Mouse (Mus musculus): ENCODE results near the gene Cenpt. TPM values are rescaled to one million over a fixed set of nuclear protein-coding genes. Genes with fewer than 3 reads are reported as not detected.
A peak's percentile ranks its signal among the peaks of the same experiment; 100 is the strongest.

Gene Cenpt
- polyA plus RNA-seq, 1 experiment from 2014 or later, result 45.7 TPM

- Histone ChIP-seq H3K9ac (ENCODE audit: low read depth, low read length) (0 out of 2 replicates have a peak overlapping the region, but pooled peaks have one; percentile 28), H3K27me3 (ENCODE audit: control insufficient read depth, insufficient read depth, low read length) (no peaks in the 10 kb centered on the region), H3K27ac (ENCODE audit: low read depth, low read length) (peak overlapping the region; percentile 78), H3K4me2 (peak overlapping the region; percentile 2; the same call in 1 of the 2 replicates), H3K4me3 (ENCODE audit: low read depth, low read length) (no peak overlapping the region), H3K9me3 (replicated peaks; ENCODE audit: control insufficient read depth, low read length) (no peaks in the 10 kb centered on the region), H3K4me1 (ENCODE audit: control insufficient read depth, insufficient read depth, low read length) (peaks cover 5% of the 10 kb centered on the region), H3K36me3 (ENCODE audit: control insufficient read depth, insufficient read depth, low read length) (peaks cover 14% of the 10 kb centered on the region)
- peak; percentile 91 for ATAC-seq (replicated peaks; ENCODE audit: insufficient number of reproducible peaks, low FRiP score, low TSS enrichment)
- 93% methylated on average over 1 of the region's 1 CpGs for WGBS (ENCODE audit: insufficient replicate concordance)
These were observed 32.2 kb downstream of the Cenpt start for GRCm38 (mm10) chr8:105820925-105821324.

- ATAC-seq (replicated peaks; ENCODE audit: insufficient number of reproducible peaks, low FRiP score, low TSS enrichment), result no peak
- peak overlapping the region; percentile 35; the same call in 1 of the 2 replicates for H3K4me2 ChIP-seq
- WGBS (ENCODE audit: insufficient replicate concordance), result 78% methylated on average over 3 of the region's 3 CpGs
These were observed 33.4 kb downstream of the Cenpt start for GRCm38 (mm10) chr8:105819659-105820058.

GRCm38 (mm10) chr8:105813241-105813640, 39.8 kb downstream of the Cenpt start:
- 96% methylated on average over 6 of the region's 6 CpGs for WGBS (ENCODE audit: insufficient replicate concordance)
- no peak overlapping the region for H3K4me3 ChIP-seq (ENCODE audit: low read depth, low read length)
- no peaks in the 10 kb centered on the region for H3K9me3 ChIP-seq (replicated peaks; ENCODE audit: control insufficient read depth, low read length)
- H3K4me1 ChIP-seq (ENCODE audit: control insufficient read depth, insufficient read depth, low read length), result peaks cover 13% of the 10 kb centered on the region
- H3K27ac ChIP-seq (ENCODE audit: low read depth, low read length), result no peak overlapping the region
- ATAC-seq (replicated peaks; ENCODE audit: insufficient number of reproducible peaks, low FRiP score, low TSS enrichment), result no peak
- no peak overlapping the region for H3K9ac ChIP-seq (ENCODE audit: low read depth, low read length)
- no peaks in the 10 kb centered on the region for H3K36me3 ChIP-seq (ENCODE audit: control insufficient read depth, insufficient read depth, low read length)
- no peaks in the 10 kb centered on the region for H3K27me3 ChIP-seq (ENCODE audit: control insufficient read depth, insufficient read depth, low read length)
- H3K4me2 ChIP-seq, result no peak overlapping the region

More at GRCm38 (mm10) chr8:105819659-105820058, 33.4 kb downstream of the Cenpt start:
- Histone ChIP-seq H3K36me3 (ENCODE audit: control insufficient read depth, insufficient read depth, low read length) (peaks cover 14% of the 10 kb centered on the region), H3K27me3 (ENCODE audit: control insufficient read depth, insufficient read depth, low read length) (no peaks in the 10 kb centered on the region), H3K4me1 (ENCODE audit: control insufficient read depth, insufficient read depth, low read length) (peaks cover 2% of the 10 kb centered on the region; the same call in 1 of the 2 replicates), H3K27ac (ENCODE audit: low read depth, low read length) (0 out of 2 replicates have a peak overlapping the region, but pooled peaks have one; percentile 22), H3K9ac (ENCODE audit: low read depth, low read length) (no peak overlapping the region), H3K9me3 (replicated peaks; ENCODE audit: control insufficient read depth, low read length) (no peaks in the 10 kb centered on the region), H3K4me3 (ENCODE audit: low read depth, low read length) (no peak overlapping the region)

GRCm38 (mm10) chr8:105812511-105812910, 40.6 kb downstream of the Cenpt start:
- H3K27ac ChIP-seq (ENCODE audit: low read depth, low read length), result no peak overlapping the region
- no peaks in the 10 kb centered on the region for H3K9me3 ChIP-seq (replicated peaks; ENCODE audit: control insufficient read depth, low read length)
- H3K4me3 ChIP-seq (ENCODE audit: low read depth, low read length), result no peak overlapping the region
- no peak overlapping the region for H3K4me2 ChIP-seq
- H3K4me1 ChIP-seq (ENCODE audit: control insufficient read depth, insufficient read depth, low read length), result peaks cover 13% of the 10 kb centered on the region
- H3K9ac ChIP-seq (ENCODE audit: low read depth, low read length), result no peak overlapping the region
- ATAC-seq (replicated peaks; ENCODE audit: insufficient number of reproducible peaks, low FRiP score, low TSS enrichment), result no peak
- H3K36me3 ChIP-seq (ENCODE audit: control insufficient read depth, insufficient read depth, low read length), result no peaks in the 10 kb centered on the region
- H3K27me3 ChIP-seq (ENCODE audit: control insufficient read depth, insufficient read depth, low read length), result no peaks in the 10 kb centered on the region
- WGBS (ENCODE audit: insufficient replicate concordance), result 76% methylated on average over 5 of the region's 5 CpGs

GRCm38 (mm10) chr8:105811543-105811942, 41.5 kb downstream of the Cenpt start:
- H3K4me2 ChIP-seq, result no peak overlapping the region
- no peaks in the 10 kb centered on the region for H3K27me3 ChIP-seq (ENCODE audit: control insufficient read depth, insufficient read depth, low read length)
- no peaks in the 10 kb centered on the region for H3K36me3 ChIP-seq (ENCODE audit: control insufficient read depth, insufficient read depth, low read length)
- no peaks in the 10 kb centered on the region for H3K9me3 ChIP-seq (replicated peaks; ENCODE audit: control insufficient read depth, low read length)
- no peak overlapping the region for H3K9ac ChIP-seq (ENCODE audit: low read depth, low read length)
- H3K4me1 ChIP-seq (ENCODE audit: control insufficient read depth, insufficient read depth, low read length), result peaks cover 13% of the 10 kb centered on the region
- ATAC-seq (replicated peaks; ENCODE audit: insufficient number of reproducible peaks, low FRiP score, low TSS enrichment), result no peak
- H3K4me3 ChIP-seq (ENCODE audit: low read depth, low read length), result no peak overlapping the region
- WGBS (ENCODE audit: insufficient replicate concordance), result 55% methylated on average over 3 of the region's 3 CpGs
- no peak overlapping the region for H3K27ac ChIP-seq (ENCODE audit: low read depth, low read length)

- no peaks in the 10 kb centered on the region for H3K9me3 ChIP-seq (replicated peaks; ENCODE audit: control insufficient read depth, low read length)
- no peak overlapping the region for H3K9ac ChIP-seq (ENCODE audit: low read depth, low read length)
- H3K36me3 ChIP-seq (ENCODE audit: control insufficient read depth, insufficient read depth, low read length), result no peaks in the 10 kb centered on the region
- no peak overlapping the region for H3K27ac ChIP-seq (ENCODE audit: low read depth, low read length)
- H3K27me3 ChIP-seq (ENCODE audit: control insufficient read depth, insufficient read depth, low read length), result no peaks in the 10 kb centered on the region
- no peak overlapping the region for H3K4me2 ChIP-seq
- H3K4me1 ChIP-seq (ENCODE audit: control insufficient read depth, insufficient read depth, low read length), result peaks cover 13% of the 10 kb centered on the region
- ATAC-seq (replicated peaks; ENCODE audit: insufficient number of reproducible peaks, low FRiP score, low TSS enrichment), result no peak
- 68% methylated on average over 10 of the region's 10 CpGs for WGBS (ENCODE audit: insufficient replicate concordance)
- H3K4me3 ChIP-seq (ENCODE audit: low read depth, low read length), result no peak overlapping the region
These were observed 42.0 kb downstream of the Cenpt start for GRCm38 (mm10) chr8:105811061-105811460.

GRCm38 (mm10) chr8:105810245-105810786, 42.8 kb downstream of the Cenpt start:
- H3K9me3 ChIP-seq (replicated peaks; ENCODE audit: control insufficient read depth, low read length), result no peaks in the 10 kb centered on the region
- 0 out of 2 replicates have a peak overlapping the region, but pooled peaks have one; percentile 29 for H3K27ac ChIP-seq (ENCODE audit: low read depth, low read length)
- no peak overlapping the region for H3K4me2 ChIP-seq
- H3K4me3 ChIP-seq (ENCODE audit: low read depth, low read length), result no peak overlapping the region
- H3K36me3 ChIP-seq (ENCODE audit: control insufficient read depth, insufficient read depth, low read length), result no peaks in the 10 kb centered on the region
- 72% methylated on average over 6 of the region's 6 CpGs for WGBS (ENCODE audit: insufficient replicate concordance)
- no peak for ATAC-seq (replicated peaks; ENCODE audit: insufficient number of reproducible peaks, low FRiP score, low TSS enrichment)
- H3K27me3 ChIP-seq (ENCODE audit: control insufficient read depth, insufficient read depth, low read length), result no peaks in the 10 kb centered on the region
- H3K4me1 ChIP-seq (ENCODE audit: control insufficient read depth, insufficient read depth, low read length), result peaks cover 13% of the 10 kb centered on the region
- H3K9ac ChIP-seq (ENCODE audit: low read depth, low read length), result peak overlapping the region; percentile 34; the same call in 1 of the 2 replicates

GRCm38 (mm10) chr8:105808480-105808879, 44.6 kb downstream of the Cenpt start:
- Histone ChIP-seq H3K27me3 (ENCODE audit: control insufficient read depth, insufficient read depth, low read length) (no peaks in the 10 kb centered on the region), H3K4me3 (ENCODE audit: low read depth, low read length) (no peak overlapping the region), H3K9ac (ENCODE audit: low read depth, low read length) (no peak overlapping the region), H3K27ac (ENCODE audit: low read depth, low read length) (no peak overlapping the region), H3K9me3 (replicated peaks; ENCODE audit: control insufficient read depth, low read length) (no peaks in the 10 kb centered on the region), H3K36me3 (ENCODE audit: control insufficient read depth, insufficient read depth, low read length) (no peaks in the 10 kb centered on the region), H3K4me2 (no peak overlapping the region), H3K4me1 (ENCODE audit: control insufficient read depth, insufficient read depth, low read length) (peaks cover 13% of the 10 kb centered on the region)
- WGBS (ENCODE audit: insufficient replicate concordance), result 94% methylated on average over 2 of the region's 2 CpGs
- no peak for ATAC-seq (replicated peaks; ENCODE audit: insufficient number of reproducible peaks, low FRiP score, low TSS enrichment)

GRCm38 (mm10) chr8:105807766-105808165, 45.3 kb downstream of the Cenpt start:
- Histone ChIP-seq H3K4me2 (no peak overlapping the region), H3K4me3 (ENCODE audit: low read depth, low read length) (no peak overlapping the region), H3K9ac (ENCODE audit: low read depth, low read length) (no peak overlapping the region), H3K27me3 (ENCODE audit: control insufficient read depth, insufficient read depth, low read length) (no peaks in the 10 kb centered on the region), H3K9me3 (replicated peaks; ENCODE audit: control insufficient read depth, low read length) (no peaks in the 10 kb centered on the region), H3K27ac (ENCODE audit: low read depth, low read length) (no peak overlapping the region), H3K36me3 (ENCODE audit: control insufficient read depth, insufficient read depth, low read length) (no peaks in the 10 kb centered on the region), H3K4me1 (ENCODE audit: control insufficient read depth, insufficient read depth, low read length) (peaks cover 13% of the 10 kb centered on the region)
- no peak for ATAC-seq (replicated peaks; ENCODE audit: insufficient number of reproducible peaks, low FRiP score, low TSS enrichment)
- WGBS (ENCODE audit: insufficient replicate concordance), result 76% methylated on average over 5 of the region's 5 CpGs
